Mouse (Mus musculus) CH12.LX (cell line): ENCODE data around the gene Hoxa11. TPM values are rescaled to one million over a fixed set of nuclear protein-coding genes. Genes with fewer than 3 reads are reported as not detected.

Experiments used
- DNase-seq: peaks from one replicate; pipeline ENCODE4 v3.0.0-alpha.2; 2013; ENCODE audit errors: extremely low read depth
- H3K27ac ChIP-seq: 2 replicates; pipeline ENCODE4 v1.5.1; 2012; ENCODE audit warnings: low read depth, mild to moderate bottlenecking, control low read depth, moderate library complexity; ENCODE audit not compliant: insufficient read depth
- H3K27me3 ChIP-seq: replicated peaks from 2 replicates; pipeline ENCODE3; 2012; ENCODE audit warnings: inconsistent platforms
- H3K36me3 ChIP-seq, 2 experiments: replicated peaks in 1 of 2; 2 replicates each; pipeline versions ENCODE3 to v1.6.1; 2012; ENCODE audit warnings: inconsistent platforms in 1 of 2, low read length in 1 of 2, mild to moderate bottlenecking in 1 of 2, mixed read lengths in 1 of 2, moderate library complexity in 1 of 2; ENCODE audit not compliant: control insufficient read depth in 1 of 2, insufficient read depth in 1 of 2
- H3K4me1 ChIP-seq, 2 experiments: 2 replicates each; pipeline ENCODE4 v1.6.1; 2012; ENCODE audit warnings: inconsistent platforms in 1 of 2, moderate library complexity in 1 of 2; ENCODE audit not compliant: insufficient read depth in 2 of 2, control insufficient read depth in 1 of 2
- H3K4me2 ChIP-seq: 2 replicates; pipeline ENCODE4 v1.6.1; 2012; ENCODE audit warnings: low read depth, mild to moderate bottlenecking, control low read depth; ENCODE audit not compliant: poor library complexity, insufficient read depth, severe bottlenecking
- H3K4me3 ChIP-seq, 3 experiments: fragments of 150-350 bp in 1 of 3; sonication (generic) in 1 of 3; replicated peaks in 1 of 3; 2 replicates each; pipeline versions ENCODE3 to v1.5.1; 2011 to 2012; ENCODE audit warnings: low read depth in 2 of 3, low read length in 2 of 3, mild to moderate bottlenecking in 2 of 3, moderate library complexity in 2 of 3, control low read depth in 1 of 3, improper control_type of control experiment in 1 of 3, inconsistent platforms in 1 of 3, mixed read lengths in 1 of 3; ENCODE audit not compliant: poor library complexity in 1 of 3
- H3K79me2 ChIP-seq: replicated peaks from 2 replicates; pipeline ENCODE4 v1.6.1; 2012; ENCODE audit warnings: mild to moderate bottlenecking, moderate library complexity; ENCODE audit not compliant: control insufficient read depth, poor library complexity, insufficient read depth, severe bottlenecking; ENCODE audit errors: extremely low read depth
- H3K9ac ChIP-seq: 2 replicates; pipeline ENCODE4 v1.6.1; 2012; ENCODE audit warnings: low read depth, mild to moderate bottlenecking, control low read depth, moderate library complexity; ENCODE audit not compliant: insufficient read depth
- H3K9me3 ChIP-seq: replicated peaks from 2 replicates; pipeline ENCODE3; 2012; ENCODE audit warnings: low read length, inconsistent platforms, mixed read lengths
- BHLHE40 ChIP-seq: IDR thresholded peaks from 2 replicates; pipeline ENCODE4 v1.6.1; 2011; ENCODE audit warnings: mild to moderate bottlenecking, low read depth, low read length, improper control_type of control experiment
- E2F4 ChIP-seq: IDR thresholded peaks from 2 replicates; pipeline ENCODE4 v1.6.1; 2011; ENCODE audit warnings: low read depth, low read length, improper control_type of control experiment; ENCODE audit not compliant: insufficient replicate concordance
- EP300 ChIP-seq: IDR thresholded peaks from 2 replicates; pipeline ENCODE4 v1.6.1; 2011; ENCODE audit warnings: low read length, improper control_type of control experiment
- GABPA ChIP-seq: IDR thresholded peaks from 2 replicates; pipeline ENCODE4 v1.6.1; 2012; ENCODE audit warnings: low read depth, low read length, improper control_type of control experiment, inconsistent platforms; ENCODE audit not compliant: insufficient replicate concordance
- IRF4 ChIP-seq: IDR thresholded peaks from 2 replicates; pipeline ENCODE4 v1.6.1; 2014; ENCODE audit warnings: low read depth, mild to moderate bottlenecking, inconsistent platforms, low read length, improper control_type of control experiment
- JUN ChIP-seq: IDR thresholded peaks from 2 replicates; pipeline ENCODE4 v1.6.1; 2011; ENCODE audit warnings: low read depth, mild to moderate bottlenecking, low read length, improper control_type of control experiment, moderate library complexity; ENCODE audit not compliant: insufficient read depth
- MAFK ChIP-seq: IDR thresholded peaks from 2 replicates; pipeline ENCODE4 v1.6.1; 2011; ENCODE audit warnings: low read length, improper control_type of control experiment; ENCODE audit not compliant: insufficient replicate concordance
- MAZ ChIP-seq: IDR thresholded peaks from 2 replicates; pipeline ENCODE4 v1.6.1; 2012; ENCODE audit warnings: low read depth, mild to moderate bottlenecking, inconsistent platforms, low read length, improper control_type of control experiment, moderate library complexity
- MEF2A ChIP-seq: IDR thresholded peaks from 2 replicates; pipeline ENCODE4 v1.6.1; 2014; ENCODE audit warnings: low read depth, mild to moderate bottlenecking, inconsistent platforms, low read length, improper control_type of control experiment, borderline replicate concordance
- MXI1 ChIP-seq: IDR thresholded peaks from 2 replicates; pipeline ENCODE4 v1.6.1; 2011; ENCODE audit warnings: mild to moderate bottlenecking, low read depth, low read length, improper control_type of control experiment
- MYC ChIP-seq: IDR thresholded peaks from 2 replicates; pipeline ENCODE4 v1.6.1; 2011; ENCODE audit warnings: low read depth, mild to moderate bottlenecking, improper control_type of control experiment, low read length
- PAX5 ChIP-seq: IDR thresholded peaks from 2 replicates; pipeline ENCODE4 v1.6.1; 2012; ENCODE audit warnings: low read length, inconsistent platforms, mixed read lengths
- POLR2AphosphoS2 ChIP-seq: IDR thresholded peaks from 2 replicates; pipeline ENCODE4 v1.6.1; 2011; ENCODE audit warnings: low read depth, low read length, improper control_type of control experiment
- SIN3A ChIP-seq: IDR thresholded peaks from 2 replicates; pipeline ENCODE4 v1.6.1; 2012; ENCODE audit warnings: low read length, improper control_type of control experiment, inconsistent platforms
- TCF12 ChIP-seq: IDR thresholded peaks from 2 replicates; pipeline ENCODE4 v1.6.1; 2014; ENCODE audit warnings: low read depth, mild to moderate bottlenecking, inconsistent platforms, low read length, improper control_type of control experiment
- USF1 ChIP-seq: IDR thresholded peaks from 2 replicates; pipeline ENCODE4 v1.6.1; 2014; ENCODE audit warnings: low read depth, mild to moderate bottlenecking, inconsistent platforms, low read length, improper control_type of control experiment
- ZC3H11A ChIP-seq: IDR thresholded peaks from 2 replicates; pipeline ENCODE4 v1.6.1; 2012; ENCODE audit warnings: low read depth, mild to moderate bottlenecking, inconsistent platforms, low read length, improper control_type of control experiment
- ZKSCAN1 ChIP-seq: IDR thresholded peaks from 2 replicates; pipeline ENCODE4 v1.6.1; 2012; ENCODE audit warnings: low read depth, inconsistent platforms, low read length, improper control_type of control experiment, borderline replicate concordance
- ZNF384 ChIP-seq: IDR thresholded peaks from 2 replicates; pipeline ENCODE4 v1.6.1; 2012; ENCODE audit warnings: low read depth, low read length, improper control_type of control experiment, inconsistent platforms
- dilution Hi-C: fragments of 300-500 bp; cut with MboI; formaldehyde crosslinking; loops from 2 replicates; pipeline ENCODE4 v1.14.3; 2020; ENCODE audit warnings: low sequenced_read_pairs; ENCODE audit not compliant: extremely low pct_unique_long_range_greater_than_20kb, extremely low pct_ligation_motif_present
- in situ Hi-C: fragments of 300-500 bp; cut with MboI; formaldehyde crosslinking; loops from 3 replicates; pipeline ENCODE4 v1.14.3; 2019; ENCODE audit warnings: low sequenced_read_pairs, low pct_ligation_motif_present, low pct_unique_long_range_greater_than_20kb, mixed read lengths
- polyA plus RNA-seq: library from polyadenylated mRNA; unstranded; fragments of >175 nt; gene quantifications from 2 replicates; pipeline ENCODE4 v1.2.1, GENCODE M21; 2012; ENCODE audit warnings: low read depth; ENCODE audit not compliant: insufficient read length
- total RNA-seq, 2 experiments: library from RNA; depleted of rRNA; stranded (reverse); fragments of 300-350 nt in 1 of 2; fragments of >200 nt in 1 of 2; gene quantifications; 2 replicates each; pipeline ENCODE4 v1.2.3; 2012 to 2014

Hoxa11 gene
- total and polyA plus RNA-seq, 3 experiments = not detected

- in situ Hi-C loops (loop anchor here (10.0 to 25.0 kb wide), 2 partner anchors 575 to 652 kb away; no protein-coding TSS in a partner anchor), dilution Hi-C loops (no loop called here)
- peaks cover 23% of the 10 kb centered on the region for H3K27me3 ChIP-seq
- no peak for DNase-seq
- H3K36me3 ChIP-seq = no peaks in the 10 kb centered on the region
- H3K27ac ChIP-seq = no peak overlapping the region
- H3K79me2 ChIP-seq = no peaks in the 10 kb centered on the region
- H3K9ac ChIP-seq = no peak overlapping the region
- TF ChIP-seq GABPA = no peak
- TF ChIP-seq EP300 = no peak
- peak overlapping the region; percentile 12; the same call in 1 of the 2 replicates for H3K4me2 ChIP-seq
- H3K9me3 ChIP-seq = peaks cover 5% of the 10 kb centered on the region
- no peaks in the 10 kb centered on the region for H3K4me1 ChIP-seq
- peak overlapping the region in 1 of 3 experiments; percentile 25 for H3K4me3 ChIP-seq
Measured at GRCm38 (mm10) chr6:52259811-52260261, 14.2 kb upstream of the Hoxa11 start.

DNA sequence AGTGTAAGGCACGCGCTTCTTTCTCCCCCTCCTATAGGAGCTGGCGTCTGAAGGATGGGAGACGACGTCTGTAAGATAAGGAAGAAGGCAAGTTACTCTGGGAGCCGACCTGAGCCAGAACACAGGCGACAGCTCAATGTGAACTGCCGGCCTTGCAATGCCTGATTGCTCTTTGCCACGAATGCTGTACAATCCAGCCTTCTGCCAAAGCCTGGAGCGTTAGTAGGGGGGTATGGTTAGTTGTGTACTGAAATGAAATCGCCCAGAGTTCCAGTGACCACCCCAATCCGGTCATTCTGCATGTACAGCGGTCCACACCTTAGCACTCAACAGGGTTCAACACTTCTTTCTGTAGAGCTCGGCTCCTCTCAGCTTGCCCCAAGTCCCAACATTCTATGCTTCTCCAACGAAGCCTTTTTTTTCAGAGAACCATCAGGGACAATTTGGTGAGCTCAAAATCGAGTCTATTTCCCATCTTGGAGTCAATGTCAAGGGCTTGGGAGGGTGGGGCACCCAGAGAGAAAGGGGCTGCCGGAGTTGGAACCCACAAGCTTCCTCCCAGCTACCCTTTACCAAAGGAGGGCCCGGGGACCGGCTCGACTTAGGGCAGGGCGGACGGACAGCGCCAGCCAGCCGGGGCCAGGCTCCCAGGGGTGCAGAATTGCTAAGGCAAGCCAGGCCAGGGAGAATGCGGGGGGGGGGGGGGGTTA, 13.6 kb upstream of the Hoxa11 start:
- Histone ChIP-seq H3K27me3 (peaks cover 23% of the 10 kb centered on the region), H3K27ac (no peak overlapping the region), H3K4me2 (no peak overlapping the region), H3K36me3 (no peaks in the 10 kb centered on the region), H3K9ac (no peak overlapping the region), H3K9me3 (peaks cover 5% of the 10 kb centered on the region), H3K4me1 (no peaks in the 10 kb centered on the region), H3K79me2 (no peaks in the 10 kb centered on the region), H3K4me3 (no peak overlapping the region)
- in situ Hi-C loops (loop anchor here (25.0 kb wide), 1 partner anchor 653 kb away; no protein-coding TSS in a partner anchor), dilution Hi-C loops (no loop called here)
- DNase-seq = no peak
- TF ChIP-seq MYC (no peak), JUN (no peak), MAZ (no peak), USF1 (no peak), MEF2A (no peak), E2F4 (no peak), SIN3A (no peak), BHLHE40 (no peak), MAFK (no peak), POLR2AphosphoS2 (no peak), GABPA (no peak), ZC3H11A (no peak), ZKSCAN1 (no peak), PAX5 (no peak), MXI1 (no peak), IRF4 (no peak), TCF12 (no peak), ZNF384 (no peak)
